Mouse (Mus musculus): ENCODE results near the gene Zfp462. TPM values are rescaled to one million over a fixed set of nuclear protein-coding genes. Genes with fewer than 3 reads are reported as not detected.

Gene Zfp462
- polyA plus RNA-seq, 2 experiments, result 4.2 to 26.7 TPM

GRCm38 (mm10) chr4:55013563-55014248, 68.9 kb downstream of the Zfp462 start:
- Histone ChIP-seq H3K4me2 (replicated peaks; ENCODE audit: low read depth, low read length, severe bottlenecking) (no peak overlapping the region), H3K36me3 (ENCODE audit: control insufficient read depth, insufficient read depth, low read length) (peaks cover 96% of the 10 kb centered on the region), H3K9ac (ENCODE audit: low read depth, low read length, severe bottlenecking) (no peak overlapping the region), H3K9me3 (ENCODE audit: control insufficient read depth, low read length) (no peaks in the 10 kb centered on the region), H3K27ac (replicated peaks; ENCODE audit: low read depth, low read length) (no peak overlapping the region), H3K4me1 (ENCODE audit: control insufficient read depth, insufficient read depth, low read length) (no peaks in the 10 kb centered on the region), H3K4me3 (replicated peaks; ENCODE audit: low read length) (no peak overlapping the region), H3K27me3 (ENCODE audit: control insufficient read depth, insufficient read depth, low read length) (no peaks in the 10 kb centered on the region)
- ATAC-seq (ENCODE audit: low FRiP score, low read depth) (no peak), DNase-seq (ENCODE audit: low spot score) (no peak)
- TF ChIP-seq POLR2A (IDR thresholded peaks at IDR 0.05; ENCODE audit: borderline replicate concordance, extremely low read depth, insufficient read depth, insufficient read length), result no peak
- WGBS, result 79% methylated on average over 16 of the region's 16 CpGs

- Histone ChIP-seq H3K4me1 (ENCODE audit: control insufficient read depth, insufficient read depth, low read length) (no peaks in the 10 kb centered on the region), H3K4me3 (replicated peaks; ENCODE audit: low read length) (no peak overlapping the region), H3K9ac (ENCODE audit: low read depth, low read length, severe bottlenecking) (no peak overlapping the region), H3K36me3 (ENCODE audit: control insufficient read depth, insufficient read depth, low read length) (peaks cover 95% of the 10 kb centered on the region), H3K27ac (replicated peaks; ENCODE audit: low read depth, low read length) (no peak overlapping the region), H3K4me2 (replicated peaks; ENCODE audit: low read depth, low read length, severe bottlenecking) (no peak overlapping the region), H3K9me3 (ENCODE audit: control insufficient read depth, low read length) (no peaks in the 10 kb centered on the region), H3K27me3 (ENCODE audit: control insufficient read depth, insufficient read depth, low read length) (no peaks in the 10 kb centered on the region)
- TF ChIP-seq POLR2A (IDR thresholded peaks at IDR 0.05; ENCODE audit: borderline replicate concordance, extremely low read depth, insufficient read depth, insufficient read length), result no peak
- no peak for ATAC-seq (ENCODE audit: low FRiP score, low read depth)
- 88% methylated on average over 13 of the region's 13 CpGs for WGBS
- no peak for DNase-seq (ENCODE audit: low spot score)
Observed at GRCm38 (mm10) chr4:55014731-55015463, 70.0 kb downstream of the Zfp462 start.

GRCm38 (mm10) chr4:55015517-55015916, 70.7 kb downstream of the Zfp462 start:
- WGBS, result 100% methylated on average over 2 of the region's 2 CpGs
- ATAC-seq (ENCODE audit: low FRiP score, low read depth), result no peak
- peaks cover 95% of the 10 kb centered on the region for H3K36me3 ChIP-seq (ENCODE audit: control insufficient read depth, insufficient read depth, low read length)

GRCm38 (mm10) chr4:55026109-55026646, 81.3 kb downstream of the Zfp462 start:
- no peak overlapping the region for H3K4me3 ChIP-seq (replicated peaks; ENCODE audit: low read length)
- H3K4me1 ChIP-seq (ENCODE audit: control insufficient read depth, insufficient read depth, low read length), result peaks cover 7% of the 10 kb centered on the region; the same call in 1 of the 2 replicates
- TF ChIP-seq POLR2A (IDR thresholded peaks at IDR 0.05; ENCODE audit: borderline replicate concordance, extremely low read depth, insufficient read depth, insufficient read length), result no peak
- H3K9ac ChIP-seq (ENCODE audit: low read depth, low read length, severe bottlenecking), result no peak overlapping the region
- H3K9me3 ChIP-seq (ENCODE audit: control insufficient read depth, low read length), result no peaks in the 10 kb centered on the region
- H3K4me2 ChIP-seq (replicated peaks; ENCODE audit: low read depth, low read length, severe bottlenecking), result no peak overlapping the region
- no peaks in the 10 kb centered on the region for H3K27me3 ChIP-seq (ENCODE audit: control insufficient read depth, insufficient read depth, low read length)
- ATAC-seq (ENCODE audit: low FRiP score, low read depth) (peak; percentile 86), DNase-seq (ENCODE audit: low spot score) (peak; percentile 79)
- 31% methylated on average over 10 of the region's 10 CpGs for WGBS
- peak overlapping the region; percentile 3 for H3K27ac ChIP-seq (replicated peaks; ENCODE audit: low read depth, low read length)
- peaks cover 32% of the 10 kb centered on the region for H3K36me3 ChIP-seq (ENCODE audit: control insufficient read depth, insufficient read depth, low read length)

More at GRCm38 (mm10) chr4:55015517-55015916, 70.7 kb downstream of the Zfp462 start:
- no peak for DNase-seq (ENCODE audit: low spot score)
- Histone ChIP-seq H3K4me3 (replicated peaks; ENCODE audit: low read length) (no peak overlapping the region), H3K4me1 (ENCODE audit: control insufficient read depth, insufficient read depth, low read length) (no peaks in the 10 kb centered on the region), H3K9ac (ENCODE audit: low read depth, low read length, severe bottlenecking) (no peak overlapping the region), H3K9me3 (ENCODE audit: control insufficient read depth, low read length) (no peaks in the 10 kb centered on the region), H3K4me2 (replicated peaks; ENCODE audit: low read depth, low read length, severe bottlenecking) (no peak overlapping the region), H3K27ac (replicated peaks; ENCODE audit: low read depth, low read length) (no peak overlapping the region), H3K27me3 (ENCODE audit: control insufficient read depth, insufficient read depth, low read length) (no peaks in the 10 kb centered on the region)
- no peak for TF ChIP-seq POLR2A (IDR thresholded peaks at IDR 0.05; ENCODE audit: borderline replicate concordance, extremely low read depth, insufficient read depth, insufficient read length)

GRCm38 (mm10) chr4:55030401-55030800, 85.6 kb downstream of the Zfp462 start:
- H3K27ac ChIP-seq (replicated peaks; ENCODE audit: low read depth, low read length), result no peak overlapping the region
- no peak overlapping the region for H3K9ac ChIP-seq (ENCODE audit: low read depth, low read length, severe bottlenecking)
- H3K4me1 ChIP-seq (ENCODE audit: control insufficient read depth, insufficient read depth, low read length), result peaks cover 4% of the 10 kb centered on the region; the same call in 1 of the 2 replicates
- DNase-seq (ENCODE audit: low spot score) (no peak), ATAC-seq (ENCODE audit: low FRiP score, low read depth) (no peak)
- WGBS, result 70% methylated on average over 5 of the region's 5 CpGs
- no peaks in the 10 kb centered on the region for H3K27me3 ChIP-seq (ENCODE audit: control insufficient read depth, insufficient read depth, low read length)
- TF ChIP-seq POLR2A (IDR thresholded peaks at IDR 0.05; ENCODE audit: borderline replicate concordance, extremely low read depth, insufficient read depth, insufficient read length), result no peak
- H3K9me3 ChIP-seq (ENCODE audit: control insufficient read depth, low read length), result no peaks in the 10 kb centered on the region
- H3K4me3 ChIP-seq (replicated peaks; ENCODE audit: low read length), result no peak overlapping the region
- no peak overlapping the region for H3K4me2 ChIP-seq (replicated peaks; ENCODE audit: low read depth, low read length, severe bottlenecking)
- peaks cover 21% of the 10 kb centered on the region; the same call in 1 of the 2 replicates for H3K36me3 ChIP-seq (ENCODE audit: control insufficient read depth, insufficient read depth, low read length)

Data from limb, embryonic 14.5 days (tissue).